Mouse (Mus musculus) megakaryocyte, embryonic 14.5 days (primary cell): Measurements from ENCODE around the gene Pgpep1.

ENCODE experiments used
- FLI1 ChIP-seq: IDR thresholded peaks from 2 replicates; pipeline ENCODE4 v1.6.1; 2012; ENCODE audit warnings: low read length, inconsistent platforms, mixed read lengths
- GATA1 ChIP-seq: IDR thresholded peaks from 3 replicates; pipeline ENCODE4 v1.6.1; 2012; ENCODE audit warnings: mixed read lengths, low read length, inconsistent platforms, borderline replicate concordance

DNA sequence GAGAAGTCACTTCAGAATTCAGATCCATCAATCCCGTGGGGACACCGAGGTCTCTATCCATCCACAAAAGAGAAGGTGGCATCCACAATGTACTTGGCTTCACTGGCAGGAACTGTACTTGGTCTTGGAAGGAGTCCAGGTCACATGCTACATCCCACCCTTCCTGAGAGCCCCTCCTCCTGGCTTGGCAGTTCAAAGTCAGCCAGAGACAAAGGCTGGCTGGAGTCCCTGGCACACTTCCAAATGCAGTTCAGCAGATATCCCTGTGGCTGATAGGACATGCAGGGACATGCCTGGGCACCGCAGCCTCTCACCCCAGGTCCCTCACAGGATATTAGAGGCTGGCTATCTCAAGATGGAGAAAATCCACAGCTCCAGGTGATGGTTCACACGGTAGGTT lies 10.9 kb downstream of the Pgpep1 start:
- TF ChIP-seq GATA1 (no peak), FLI1 (no peak)
